Comparison of ENCODE assay signal across 8 mouse cellular contexts in genomic region chr19:37495319-37496270, GRCm38 (mm10). TPM values are rescaled to one million over a fixed set of nuclear protein-coding genes. Genes with fewer than 3 reads are reported as not detected.
A peak's percentile ranks its signal among the peaks of the same experiment; 100 is the strongest.
DNase-seq lines count a peak whose midpoint lies in the region; ATAC-seq and TF ChIP-seq lines count a peak whose summit lies in the region.

No protein-coding gene starts in this region.

- H3K27me3 ChIP-seq in testis, adult 2 months (ENCODE audit: control insufficient read depth, insufficient read depth, low read length): no peaks in the 10 kb centered on the region
- H3K27me3 ChIP-seq in lung, postnatal 0 days (replicated peaks; ENCODE audit: insufficient read depth, low read length): no peaks in the 10 kb centered on the region
- H3K27me3 ChIP-seq in midbrain, embryonic 10.5 days (ENCODE audit: low read depth, poor library complexity, severe bottlenecking): no peaks in the 10 kb centered on the region
- H3K27me3 ChIP-seq in midbrain, postnatal 0 days (ENCODE audit: insufficient read depth, low read length): no peaks in the 10 kb centered on the region

- no peak for TF ChIP-seq POLR2A in testis, adult 2 months (IDR thresholded peaks at IDR 0.05; ENCODE audit: control insufficient read depth, low read depth, low read length)

- H3K9ac ChIP-seq in lung, postnatal 0 days (replicated peaks; ENCODE audit: low read depth): no peak overlapping the region
- H3K9ac ChIP-seq in midbrain, postnatal 0 days (replicated peaks; ENCODE audit: low read length, poor library complexity, severe bottlenecking): no peak overlapping the region

- H3K4me2 ChIP-seq in lung, postnatal 0 days (replicated peaks; ENCODE audit: low read depth, low read length): no peak overlapping the region
- H3K4me2 ChIP-seq in midbrain, postnatal 0 days (ENCODE audit: low read depth, low read length, poor library complexity, severe bottlenecking): no peak overlapping the region

- no peak for TF ChIP-seq CTCF in testis, adult 2 months (IDR thresholded peaks at IDR 0.05; ENCODE audit: control insufficient read depth, insufficient read depth, insufficient replicate concordance, low read depth, low read length)
- peak; percentile 33 for TF ChIP-seq CTCF in lung, postnatal 0 days (IDR thresholded peaks at IDR 0.05)
- TF ChIP-seq CTCF in midbrain, postnatal 0 days (IDR thresholded peaks at IDR 0.05): no peak

- 0 out of 2 replicates have a peak, but pooled peaks have one; percentile 42 for ATAC-seq in erythroblast, adult 5-6 weeks (replicated peaks; ENCODE audit: low FRiP score, poor library complexity, severe bottlenecking)
- ATAC-seq in lung, postnatal 0 days: no peak
- ATAC-seq in midbrain, postnatal 0 days (ENCODE audit: low FRiP score): no peak

- no peak for TF ChIP-seq EP300 in lung, postnatal 0 days (IDR thresholded peaks at IDR 0.05)

- H3K9me3 ChIP-seq in lung, postnatal 0 days (ENCODE audit: low read length): no peaks in the 10 kb centered on the region
- no peaks in the 10 kb centered on the region for H3K9me3 ChIP-seq in midbrain, embryonic 10.5 days (replicated peaks)
- H3K9me3 ChIP-seq in midbrain, postnatal 0 days (ENCODE audit: low read length): no peaks in the 10 kb centered on the region

- 72% methylated on average over 22 of the region's 22 CpGs for whole genome bisulfite sequencing in lung, postnatal 0 days
- WGBS in midbrain, embryonic 10.5 days: 87% methylated on average over 22 of the region's 22 CpGs
- WGBS in midbrain, postnatal 0 days: 87% methylated on average over 22 of the region's 22 CpGs

- peak overlapping the region; percentile 69 for H3K4me3 ChIP-seq in testis, adult 2 months (ENCODE audit: control insufficient read depth, low read depth, low read length)
- H3K4me3 ChIP-seq in lung, postnatal 0 days (ENCODE audit: low read depth, low read length): no peak overlapping the region
- H3K4me3 ChIP-seq in midbrain, embryonic 10.5 days: no peak overlapping the region
- H3K4me3 ChIP-seq in midbrain, postnatal 0 days (ENCODE audit: low read depth, low read length): no peak overlapping the region

- DNase-seq in testis, postnatal 10 days (ENCODE audit: low spot score): no peak
- DNase-seq in lung, postnatal 0 days (ENCODE audit: low spot score): peak; percentile 60
- peak; percentile 80 to 83 for DNase-seq in spleen, postnatal 36 days (ENCODE audit: low spot score in 2 of 2)
- no peak for DNase-seq in urinary bladder, adult 18-20 months (ENCODE audit: low spot score in 2 of 2)
- DNase-seq in midbrain, embryonic 10.5 days (ENCODE audit: low spot score): no peak
- DNase-seq in midbrain, postnatal 0 days (ENCODE audit: low spot score): no peak

- H3K27ac ChIP-seq in testis, adult 2 months (ENCODE audit: control insufficient read depth, insufficient read depth, low read depth, low read length): no peak overlapping the region
- no peak overlapping the region for H3K27ac ChIP-seq in lung, postnatal 0 days (ENCODE audit: low read length)
- no peak overlapping the region for H3K27ac ChIP-seq in midbrain, embryonic 10.5 days (replicated peaks)
- H3K27ac ChIP-seq in midbrain, postnatal 0 days (ENCODE audit: low read depth, low read length): no peak overlapping the region

- H3K4me1 ChIP-seq in testis, adult 2 months (ENCODE audit: control insufficient read depth, insufficient read depth, low read length): no peaks in the 10 kb centered on the region
- no peaks in the 10 kb centered on the region; the same call in 1 of the 2 replicates for H3K4me1 ChIP-seq in lung, postnatal 0 days (ENCODE audit: insufficient read depth, low read depth, low read length)
- no peaks in the 10 kb centered on the region for H3K4me1 ChIP-seq in midbrain, embryonic 10.5 days
- no peaks in the 10 kb centered on the region for H3K4me1 ChIP-seq in midbrain, postnatal 0 days (ENCODE audit: insufficient read depth, low read length)

- H3K36me3 ChIP-seq in testis, adult 2 months (ENCODE audit: control insufficient read depth, insufficient read depth, low read length): no peaks in the 10 kb centered on the region
- no peaks in the 10 kb centered on the region for H3K36me3 ChIP-seq in lung, postnatal 0 days (ENCODE audit: insufficient read depth, low read length)
- H3K36me3 ChIP-seq in midbrain, embryonic 10.5 days: no peaks in the 10 kb centered on the region
- H3K36me3 ChIP-seq in midbrain, postnatal 0 days (ENCODE audit: insufficient read depth, low read length): no peaks in the 10 kb centered on the region

RNA-seq across cellular contexts. Expression of gene Exoc6, which starts 54.6 kb away (rescaled TPM):
- 2.4 and 3.3 TPM in 2 replicates for polyA plus RNA-seq in testis, adult 2 months (2012; rRNA removed)
- total RNA-seq in erythroblast, adult 5-6 weeks (2015; ENCODE audit: low replicate concordance): 17.9 and 24.7 TPM in 2 replicates
- 28.0 and 30.0 TPM in 2 replicates for total RNA-seq in erythroblast, adult 5-6 weeks (2017; ENCODE audit: low replicate concordance)
- 11.3 and 11.9 TPM in 2 replicates for polyA plus RNA-seq in lung, postnatal 0 days (2015; fragmentation: Nextera tagmentation; extraction: Ambion mirVana)
- 7.6 and 7.9 TPM in 2 replicates for polyA plus RNA-seq in midbrain, embryonic 10.5 days (2016; fragmentation: Nextera tagmentation; extraction: Ambion mirVana)
- 27.2 and 29.2 TPM in 2 replicates for total RNA-seq in midbrain, postnatal 0 days (2014; rRNA removed)
- polyA plus RNA-seq in midbrain, postnatal 0 days (2015; fragmentation: Nextera tagmentation; extraction: Ambion mirVana): 25.5 and 27.5 TPM in 2 replicates

Comparison
In these comparisons a context has a peak if more than half of its experiments do, and no peak if none do; other contexts are left out.
1. DNase-seq: peak in lung, postnatal 0 days (single experiment) and spleen, postnatal 36 days (2 of 2); none in testis, postnatal 10 days (single experiment), urinary bladder, adult 18-20 months (0 of 2), midbrain, embryonic 10.5 days (single experiment) and midbrain, postnatal 0 days (single experiment).